Mouse (Mus musculus): ENCODE data around the gene Tent5a. TPM values are rescaled to one million over a fixed set of nuclear protein-coding genes. Genes with fewer than 3 reads are reported as not detected.

Tent5a gene
- polyA plus RNA-seq (2012; rRNA removed) = 3.2 and 4.2 TPM in 2 replicates

DNA sequence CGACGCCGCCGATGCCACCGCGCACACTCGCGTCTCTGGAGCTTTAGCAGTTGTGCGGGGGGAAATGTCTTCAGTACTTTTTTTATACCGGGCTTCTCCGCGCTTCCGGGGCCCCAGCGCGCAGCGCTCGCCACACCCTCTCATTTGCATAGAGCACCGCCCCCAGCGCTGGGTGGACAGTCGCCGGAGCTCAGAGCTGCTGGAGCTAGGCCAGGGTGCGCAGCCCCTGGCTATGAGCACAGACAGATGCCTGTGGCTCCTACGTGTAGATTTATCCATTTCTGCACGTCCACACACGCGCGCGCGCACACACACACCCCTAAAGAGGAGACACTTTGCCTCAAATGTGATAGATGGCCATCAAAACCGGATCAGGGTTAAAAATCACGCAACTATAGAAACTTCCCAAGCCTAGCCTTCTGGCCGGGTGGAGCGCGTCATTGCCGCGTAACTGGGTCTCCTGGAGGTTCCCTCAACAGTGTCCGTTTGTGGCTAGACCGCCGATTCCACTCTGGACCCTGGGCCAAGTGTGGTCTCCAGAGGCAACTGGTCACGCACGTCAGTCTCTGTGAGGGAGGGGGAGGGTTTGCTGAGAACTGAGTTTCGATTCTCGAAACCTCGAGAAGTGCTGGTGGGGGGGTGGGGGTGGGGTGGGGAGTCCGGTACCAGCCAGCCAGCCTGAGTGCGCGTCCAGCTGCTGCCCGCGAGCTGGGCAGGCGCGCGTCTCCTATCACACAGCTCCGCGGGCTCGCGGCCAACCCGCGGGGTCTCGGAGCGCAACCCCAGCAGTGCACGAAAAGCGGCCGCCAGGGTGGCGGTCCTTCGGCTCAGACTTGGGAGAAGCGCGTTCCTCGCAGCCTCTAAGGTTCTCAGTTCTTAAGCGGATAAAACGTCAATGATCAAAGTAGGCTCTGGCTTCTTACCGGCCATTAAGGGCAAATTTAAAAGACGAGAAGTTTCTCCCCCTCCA lies at the start of gene Tent5a:
Gene Tent5a (minus strand): TSS at position 107 of the 970 bp plus-strand sequence.

GRCm38 (mm10) chr9:85312473-85312872 lies 14.7 kb downstream of the Tent5a start, which contains the start of gene Gm11114:
Gm11114 (plus strand) TSS chr9:85312773.

Other genes with a start within 250 kb of the Tent5a start
- gene Gm11114, start 14.6 kb downstream of the Tent5a start, polyA plus RNA-seq (2012; rRNA removed) = not detected in 2 replicates

Measured in central nervous system, embryonic 11.5 days (tissue).